Mouse (Mus musculus) ES-E14 (cell line): Measurements from ENCODE around the gene Themis2.

Experiments
- CHD2 ChIP-seq: IDR thresholded peaks from 2 replicates; pipeline ENCODE4 v1.6.1; 2014; ENCODE audit warnings: mild to moderate bottlenecking, low read depth, low read length, inconsistent platforms
- MAFK ChIP-seq: IDR thresholded peaks from 2 replicates; pipeline ENCODE4 v1.6.1; 2014; ENCODE audit warnings: mild to moderate bottlenecking, low read depth, low read length, inconsistent platforms; ENCODE audit not compliant: insufficient read depth
- ZNF384 ChIP-seq: IDR thresholded peaks from 2 replicates; pipeline ENCODE4 v1.6.1; 2012; ENCODE audit warnings: low read depth, low read length, inconsistent platforms

GRCm38 (mm10) chr4:132794028-132794427 lies 2.2 kb downstream of the Themis2 start:
- TF ChIP-seq MAFK, result no peak
- TF ChIP-seq CHD2, result no peak
- TF ChIP-seq ZNF384, result no peak
